Mouse (Mus musculus) small intestine, adult 2 months (tissue): Measurements from ENCODE around the gene Taar6. TPM values are rescaled to one million over a fixed set of nuclear protein-coding genes. Genes with fewer than 3 reads are reported as not detected.

Experiments used
- H3K27ac ChIP-seq: fragments of 200-500 bp; 2 replicates; pipeline ENCODE4 v1.5.1; 2012; ENCODE audit warnings: low read depth, low read length, control low read depth, inconsistent platforms; ENCODE audit not compliant: insufficient read depth
- H3K27me3 ChIP-seq: fragments of 200-500 bp; 2 replicates; pipeline ENCODE4 v1.6.1; 2012; ENCODE audit warnings: mild to moderate bottlenecking, moderate library complexity, low read length, inconsistent platforms; ENCODE audit not compliant: control insufficient read depth, insufficient read depth
- H3K36me3 ChIP-seq: fragments of 200-500 bp; 2 replicates; pipeline ENCODE4 v1.6.1; 2012; ENCODE audit warnings: mild to moderate bottlenecking, low read length, control low read depth, inconsistent platforms; ENCODE audit not compliant: control insufficient read depth, insufficient read depth
- H3K4me1 ChIP-seq: fragments of 200-500 bp; 2 replicates; pipeline ENCODE4 v1.6.1; 2012; ENCODE audit warnings: low read length, inconsistent platforms, mixed read lengths; ENCODE audit not compliant: control insufficient read depth, insufficient read depth, insufficient read length
- H3K4me3 ChIP-seq: fragments of 200-500 bp; 2 replicates; pipeline ENCODE4 v1.5.1; 2012; ENCODE audit warnings: low read depth, mild to moderate bottlenecking, control low read depth, inconsistent platforms, low read length, moderate library complexity
- CTCF ChIP-seq: fragments of 200-500 bp; IDR thresholded peaks from 2 replicates; pipeline ENCODE4 v1.5.1; 2012; ENCODE audit warnings: low read depth, mild to moderate bottlenecking, control low read depth, inconsistent platforms, low read length, moderate library complexity, mixed read lengths; ENCODE audit not compliant: insufficient replicate concordance, insufficient read length; ENCODE audit errors: extremely low read depth
- POLR2A ChIP-seq: fragments of 200-500 bp; IDR thresholded peaks from 2 replicates; pipeline ENCODE4 v1.6.1; 2012; ENCODE audit warnings: low read depth, mild to moderate bottlenecking, control low read depth, inconsistent platforms, low read length, moderate library complexity
- WGBS: fragments of 180-500 bp; shearing (Covaris S2); methylation state at CpG from one replicate; pipeline ENCODE4 v1.1.7; 2018; 5-methylcytosine and 5-hydroxymethylcytosine counted together
- polyA plus RNA-seq: library from polyadenylated mRNA; depleted of rRNA; stranded (reverse); fragments of >200 nt; gene quantifications from 2 replicates; pipeline ENCODE4 v1.2.3, GENCODE M21; 2012

The Taar6 gene
- polyA plus RNA-seq, 1 experiment = not detected

GRCm38 (mm10) chr10:23963444-23963843 lies 22.0 kb downstream of the Taar6 start:
- Histone ChIP-seq H3K4me3 (no peak overlapping the region), H3K27me3 (no peaks in the 10 kb centered on the region), H3K4me1 (peaks cover 2% of the 10 kb centered on the region; the same call in 1 of the 2 replicates), H3K27ac (no peak overlapping the region), H3K36me3 (no peaks in the 10 kb centered on the region)
- no peak for TF ChIP-seq CTCF
- no peak for TF ChIP-seq POLR2A
- WGBS = 37% methylated on average over 3 of the region's 3 CpGs

- H3K4me1 ChIP-seq = peaks cover 2% of the 10 kb centered on the region; the same call in 1 of the 2 replicates
- no peak within 1 kb of the TSS for H3K27ac ChIP-seq
- TF ChIP-seq POLR2A (no peak), CTCF (no peak)
- no peaks in the 10 kb centered on the region for H3K36me3 ChIP-seq
- WGBS = 92% methylated on average over 13 of the region's 13 CpGs
- no peaks in the 10 kb centered on the region for H3K27me3 ChIP-seq
- H3K4me3 ChIP-seq = no peak within 1 kb of the TSS
Observed at GRCm38 (mm10) chr10:23960444-23960915, 25.0 kb downstream of the Taar6 start, which contains the start of gene Taar4. Gene Taar4, plus strand, starts transcription at chr10:23960494.

- 21% methylated on average over 3 of the region's 3 CpGs for WGBS
- TF ChIP-seq CTCF (no peak), POLR2A (no peak)
- Histone ChIP-seq H3K27ac (no peak overlapping the region), H3K27me3 (no peaks in the 10 kb centered on the region), H3K4me1 (peaks cover 2% of the 10 kb centered on the region; the same call in 1 of the 2 replicates), H3K4me3 (no peak overlapping the region), H3K36me3 (no peaks in the 10 kb centered on the region)
Observed at GRCm38 (mm10) chr10:23959071-23959470, 26.4 kb downstream of the Taar6 start.

- TF ChIP-seq CTCF (no peak), POLR2A (no peak)
- no peak overlapping the region for H3K4me3 ChIP-seq
- H3K27me3 ChIP-seq = no peaks in the 10 kb centered on the region
- H3K4me1 ChIP-seq = no peaks in the 10 kb centered on the region
- 79% methylated on average over 6 of the region's 6 CpGs for WGBS
- no peak overlapping the region for H3K27ac ChIP-seq
- no peaks in the 10 kb centered on the region for H3K36me3 ChIP-seq
Observed at GRCm38 (mm10) chr10:23951714-23952113, 33.7 kb downstream of the Taar6 start.

- no peak within 1 kb of the TSS for H3K27ac ChIP-seq
- 91% methylated on average over 16 of the region's 16 CpGs for WGBS
Observed at GRCm38 (mm10) chr10:23949508-23950005, 35.9 kb downstream of the Taar6 start, which contains the start of gene Taar3. Gene Taar3, plus strand, starts transcription at chr10:23949558.

GRCm38 (mm10) chr10:23948026-23948425 lies 37.4 kb downstream of the Taar6 start:
- no peaks in the 10 kb centered on the region for H3K36me3 ChIP-seq
- no peaks in the 10 kb centered on the region for H3K4me1 ChIP-seq
- no peak overlapping the region for H3K4me3 ChIP-seq
- no peak overlapping the region for H3K27ac ChIP-seq
- no peaks in the 10 kb centered on the region for H3K27me3 ChIP-seq
- TF ChIP-seq POLR2A (no peak), CTCF (no peak)
- 41% methylated on average over 7 of the region's 7 CpGs for WGBS

More at GRCm38 (mm10) chr10:23949508-23950005, 35.9 kb downstream of the Taar6 start, which contains the start of gene Taar3:
- H3K4me3 ChIP-seq = no peak within 1 kb of the TSS
- no peaks in the 10 kb centered on the region for H3K36me3 ChIP-seq
- no peaks in the 10 kb centered on the region for H3K27me3 ChIP-seq
- TF ChIP-seq CTCF (no peak), POLR2A (no peak)
- H3K4me1 ChIP-seq = no peaks in the 10 kb centered on the region

- Histone ChIP-seq H3K4me1 (no peaks in the 10 kb centered on the region), H3K27me3 (no peaks in the 10 kb centered on the region), H3K36me3 (no peaks in the 10 kb centered on the region), H3K27ac (no peak overlapping the region), H3K4me3 (no peak overlapping the region)
- WGBS = 74% methylated on average over 5 of the region's 5 CpGs
- no peak for TF ChIP-seq POLR2A
- TF ChIP-seq CTCF = peak; percentile 47; the same call in 1 of the 2 replicates
Observed at GRCm38 (mm10) chr10:23942465-23942864, 43.0 kb downstream of the Taar6 start.
